Mouse (Mus musculus) brain, embryonic 14.5 days (tissue): ENCODE measurements around the gene Dctn2.

Source experiments
- CTCF ChIP-seq: fragments of 200-500 bp; IDR thresholded peaks from 2 replicates; pipeline ENCODE4 v1.5.1; 2012; ENCODE audit warnings: inconsistent platforms, mild to moderate bottlenecking, moderate library complexity, borderline replicate concordance; ENCODE audit not compliant: insufficient read depth, insufficient read length; ENCODE audit errors: extremely low read depth
- POLR2A ChIP-seq: fragments of 200-500 bp; IDR thresholded peaks from 2 replicates; pipeline ENCODE4 v1.6.1; 2012; ENCODE audit warnings: mild to moderate bottlenecking, inconsistent platforms, borderline replicate concordance; ENCODE audit not compliant: poor library complexity, insufficient read depth, insufficient read length, severe bottlenecking; ENCODE audit errors: extremely low read depth

DNA sequence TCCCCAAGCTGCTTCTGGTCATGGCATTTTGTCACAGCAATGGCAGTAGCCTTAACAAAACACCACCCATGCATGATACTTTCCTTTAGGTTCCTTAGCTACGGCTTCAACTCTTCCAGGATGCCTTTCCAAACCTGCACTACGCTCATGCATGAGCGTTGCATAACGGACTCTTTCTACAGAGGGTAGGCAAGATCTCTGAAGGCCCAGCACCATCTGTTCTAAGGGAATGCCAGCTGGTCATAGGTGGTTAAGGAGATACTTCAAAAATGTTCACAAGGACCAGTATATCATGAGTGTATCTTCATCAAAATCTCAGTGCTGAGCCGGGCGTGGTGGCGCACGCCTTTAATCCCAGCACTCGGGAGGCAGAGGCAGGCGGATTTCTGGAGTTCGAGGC lies 49.7 kb upstream of the Dctn2 start:
- TF ChIP-seq POLR2A (no peak), CTCF (no peak)
